Mouse (Mus musculus) embryonic facial prominence, embryonic 10.5 days (tissue): ENCODE measurements around the gene Sp1. TPM values are rescaled to one million over a fixed set of nuclear protein-coding genes. Genes with fewer than 3 reads are reported as not detected.

Experiments used
- DNase-seq: peaks from one replicate; pipeline ENCODE4 v3.0.0-alpha.2; 2017; ENCODE audit warnings: low spot score
- H3K27ac ChIP-seq: fragments of 300-500 bp; sonication (generic); replicated peaks from 2 replicates; pipeline ENCODE4 v1.5.1; 2016; ENCODE audit warnings: mild to moderate bottlenecking
- H3K27me3 ChIP-seq: fragments of 300-500 bp; sonication (generic); replicated peaks from 2 replicates; pipeline ENCODE4 v1.6.1; 2016; ENCODE audit warnings: low read depth, mild to moderate bottlenecking; ENCODE audit not compliant: poor library complexity, severe bottlenecking
- H3K36me3 ChIP-seq: fragments of 300-500 bp; sonication (generic); replicated peaks from 2 replicates; pipeline ENCODE4 v1.6.1; 2016; ENCODE audit warnings: mild to moderate bottlenecking, moderate library complexity
- H3K4me1 ChIP-seq: fragments of 300-500 bp; sonication (generic); 2 replicates; pipeline ENCODE4 v1.6.1; 2016
- H3K4me3 ChIP-seq: fragments of 300-500 bp; sonication (generic); 2 replicates; pipeline ENCODE4 v1.5.1; 2016; ENCODE audit warnings: mild to moderate bottlenecking, moderate library complexity
- H3K9me3 ChIP-seq: fragments of 300-500 bp; sonication (generic); 2 replicates; pipeline ENCODE4 v1.6.1; 2016; ENCODE audit warnings: mild to moderate bottlenecking
- WGBS: fragments of 180-500 bp; shearing (Covaris S2); methylation state at CpG from one replicate; pipeline ENCODE4 v1.1.7; 2016; 5-methylcytosine and 5-hydroxymethylcytosine counted together
- polyA plus RNA-seq: library from polyadenylated mRNA; unstranded; fragments of >200 nt; fragmentation: Nextera tagmentation; extraction: Ambion mirVana; gene quantifications from 2 replicates; pipeline ENCODE4 v1.2.1, GENCODE M21; 2016

The Sp1 gene
- polyA plus RNA-seq, result 9.9 and 10.6 TPM in 2 replicates

DNA sequence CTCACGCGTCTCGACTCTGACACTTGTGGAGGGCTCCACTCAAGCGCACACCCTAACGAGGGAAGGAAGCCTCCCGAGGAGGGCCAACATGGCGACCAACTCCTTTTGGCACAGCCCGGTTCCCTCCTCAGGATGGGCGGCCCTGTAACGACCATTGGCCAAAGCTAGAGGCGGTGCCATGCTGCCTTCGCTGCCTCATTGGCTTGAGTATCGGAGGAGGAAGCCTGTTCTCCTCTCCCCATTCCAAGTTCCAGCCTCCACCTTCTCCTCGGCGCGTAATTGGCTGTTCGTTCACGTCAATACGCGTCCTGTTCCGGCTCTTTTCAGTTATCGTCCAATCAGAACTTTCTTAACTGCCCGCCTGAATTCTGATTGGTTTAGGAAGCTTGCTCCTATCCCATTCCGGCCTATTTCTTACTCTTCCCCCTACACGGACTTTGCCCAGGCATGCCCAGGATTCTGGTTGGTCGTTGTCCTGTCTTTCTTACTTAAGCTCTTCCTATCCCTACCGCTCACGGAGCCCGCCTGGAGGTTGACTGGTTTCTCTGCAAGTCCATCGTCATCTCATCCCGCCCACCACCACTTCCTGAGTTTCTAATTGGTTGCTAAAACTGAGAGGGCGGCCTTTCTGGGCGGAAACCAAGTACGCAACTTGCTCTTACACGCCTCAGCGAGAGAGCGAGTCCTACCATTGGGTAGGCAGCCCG lies at the start of gene Sp1:
Gene Sp1, plus strand, starts transcription at position 655 of the 707 bp plus-strand sequence.
- peaks cover 51% of the 10 kb centered on the region for H3K4me1 ChIP-seq
- DNase-seq, result peak; percentile 96
- under 1% methylated on average over 38 of the region's 38 CpGs for WGBS
- peaks cover 33% of the 10 kb centered on the region for H3K36me3 ChIP-seq
- no peaks in the 10 kb centered on the region for H3K9me3 ChIP-seq
- H3K27me3 ChIP-seq, result no peaks in the 10 kb centered on the region
- H3K27ac ChIP-seq, result peak within 1 kb of the TSS; percentile 99
- peak within 1 kb of the TSS; percentile 86 for H3K4me3 ChIP-seq

DNA sequence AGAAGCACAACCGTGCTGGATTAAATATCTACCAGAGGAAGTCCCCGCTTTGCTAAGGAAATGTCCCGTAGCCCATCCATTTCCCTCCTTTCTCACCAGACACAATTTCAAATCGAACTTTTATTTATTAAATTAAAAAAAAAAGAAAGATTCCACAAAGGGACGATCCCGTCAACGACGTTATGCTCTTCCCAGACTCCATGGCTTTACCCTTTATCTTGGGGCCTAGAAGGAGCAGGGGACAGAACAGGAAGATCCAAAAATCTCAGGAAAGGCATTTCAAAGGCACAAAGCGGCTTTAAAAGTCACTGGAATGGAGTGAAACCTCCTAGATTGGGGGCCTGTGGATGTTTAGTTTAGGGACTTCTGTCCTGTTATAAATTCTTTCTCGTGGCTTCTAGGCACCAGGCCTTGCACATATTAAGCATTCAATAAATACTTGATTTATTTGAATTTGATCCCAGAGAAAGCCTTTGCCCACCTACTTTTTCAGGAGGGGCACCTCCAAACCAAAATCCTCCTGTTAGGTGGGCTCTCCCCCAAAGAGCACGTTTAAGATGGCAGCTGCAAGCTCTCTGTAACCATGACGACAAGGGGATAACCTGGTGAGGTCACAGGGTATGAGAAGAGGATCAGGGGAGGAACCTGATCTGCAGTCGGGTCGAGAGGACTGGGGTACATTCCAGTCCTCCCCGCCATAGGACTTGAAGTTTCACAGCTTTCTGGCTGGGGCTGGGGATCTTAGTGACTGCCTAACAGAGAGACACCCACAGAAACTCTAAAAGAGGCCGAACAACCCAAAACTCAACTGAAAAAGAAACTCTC lies 49.2 kb upstream of the Sp1 start:
- H3K9me3 ChIP-seq, result no peaks in the 10 kb centered on the region
- H3K27me3 ChIP-seq, result peaks cover 46% of the 10 kb centered on the region
- H3K4me1 ChIP-seq, result peaks cover 59% of the 10 kb centered on the region
- peak overlapping the region; percentile 97 for H3K27ac ChIP-seq
- WGBS, result 15% methylated on average over 16 of the region's 16 CpGs
- peak overlapping the region; percentile 67 for H3K4me3 ChIP-seq
- no peaks in the 10 kb centered on the region for H3K36me3 ChIP-seq
- peak; percentile 54 for DNase-seq

DNA sequence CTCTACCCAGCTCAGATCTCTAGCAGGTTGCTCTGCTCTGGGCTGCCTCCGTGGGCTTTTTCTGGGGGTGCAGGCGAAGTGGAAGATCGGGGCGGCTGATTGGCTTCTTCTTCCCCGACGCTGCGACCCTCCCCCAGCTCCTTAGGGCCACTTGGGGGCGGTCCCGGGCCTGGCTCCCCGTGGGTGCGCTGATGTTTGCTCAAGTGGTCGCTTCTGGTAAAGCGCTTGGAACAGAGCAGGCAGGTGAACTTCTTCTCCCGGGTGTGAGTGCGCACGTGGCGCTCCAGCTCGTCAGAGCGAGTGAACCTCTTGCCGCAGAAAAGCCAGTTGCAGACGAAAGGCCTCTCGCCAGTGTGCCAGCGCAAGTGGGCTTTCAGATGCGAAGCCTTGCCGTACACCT lies 47.8 kb upstream of the Sp1 start:
- Histone ChIP-seq H3K36me3 (no peaks in the 10 kb centered on the region), H3K9me3 (no peaks in the 10 kb centered on the region), H3K27ac (peak overlapping the region; percentile 49; the same call in 1 of the 2 replicates), H3K27me3 (peaks cover 58% of the 10 kb centered on the region), H3K4me1 (peaks cover 70% of the 10 kb centered on the region), H3K4me3 (peak overlapping the region; percentile 39)
- 2% methylated on average over 25 of the region's 25 CpGs for whole genome bisulfite sequencing
- peak; percentile 68 for DNase-seq

DNA sequence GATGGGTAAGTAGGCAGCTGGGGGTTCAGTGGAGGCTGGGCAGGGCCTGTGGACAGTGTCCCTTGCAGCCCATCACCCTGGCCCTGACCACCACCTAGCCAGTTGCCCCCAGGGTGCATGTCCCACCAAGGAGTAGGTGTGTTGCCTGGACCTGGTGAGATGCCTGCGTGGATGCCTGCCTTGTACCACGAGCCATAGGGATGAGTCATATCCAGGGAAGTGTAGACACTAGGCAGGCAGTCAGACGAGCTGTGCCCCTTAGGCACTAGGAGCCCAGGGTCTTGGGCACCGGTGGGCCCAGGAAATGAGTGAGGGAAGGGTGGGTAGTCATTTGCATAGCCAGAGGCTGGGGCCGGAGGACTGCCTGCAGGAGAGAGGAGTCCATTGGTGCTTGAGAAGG lies 47.1 kb upstream of the Sp1 start:
- no peak for DNase-seq
- WGBS, result 15% methylated on average over 5 of the region's 5 CpGs
- peaks cover 65% of the 10 kb centered on the region for H3K27me3 ChIP-seq
- H3K9me3 ChIP-seq, result no peaks in the 10 kb centered on the region
- H3K4me1 ChIP-seq, result peaks cover 70% of the 10 kb centered on the region
- H3K4me3 ChIP-seq, result peak overlapping the region; percentile 39; the same call in 1 of the 2 replicates
- peak overlapping the region; percentile 49; the same call in 1 of the 2 replicates for H3K27ac ChIP-seq
- no peaks in the 10 kb centered on the region for H3K36me3 ChIP-seq

DNA sequence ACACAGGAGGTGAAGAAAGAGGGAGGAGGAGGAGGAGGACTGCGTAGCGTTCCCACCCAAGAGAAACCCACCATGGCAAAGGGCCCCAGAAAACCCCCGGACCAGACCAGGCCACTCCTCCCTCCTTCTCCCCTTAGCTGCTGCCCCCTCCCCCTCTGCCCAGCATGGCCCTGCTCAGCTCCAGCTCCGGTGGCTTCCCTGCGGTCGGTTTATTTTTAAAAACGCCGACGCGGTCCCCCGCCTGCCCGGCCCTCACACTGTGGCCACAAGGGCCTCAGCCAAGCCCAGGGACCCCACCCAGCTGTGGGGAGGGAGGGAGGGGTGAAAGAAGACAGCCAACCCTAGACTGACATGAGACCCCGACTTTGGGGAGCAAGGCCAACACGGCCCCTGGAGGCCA lies 43.3 kb upstream of the Sp1 start:
- H3K9me3 ChIP-seq, result no peaks in the 10 kb centered on the region
- DNase-seq, result peak; percentile 56
- peaks cover 61% of the 10 kb centered on the region for H3K4me1 ChIP-seq
- H3K4me3 ChIP-seq, result peak overlapping the region; percentile 43
- peak overlapping the region; percentile 84 for H3K27ac ChIP-seq
- H3K36me3 ChIP-seq, result no peaks in the 10 kb centered on the region
- H3K27me3 ChIP-seq, result peaks cover 85% of the 10 kb centered on the region
- WGBS, result 8% methylated on average over 14 of the region's 14 CpGs

DNA sequence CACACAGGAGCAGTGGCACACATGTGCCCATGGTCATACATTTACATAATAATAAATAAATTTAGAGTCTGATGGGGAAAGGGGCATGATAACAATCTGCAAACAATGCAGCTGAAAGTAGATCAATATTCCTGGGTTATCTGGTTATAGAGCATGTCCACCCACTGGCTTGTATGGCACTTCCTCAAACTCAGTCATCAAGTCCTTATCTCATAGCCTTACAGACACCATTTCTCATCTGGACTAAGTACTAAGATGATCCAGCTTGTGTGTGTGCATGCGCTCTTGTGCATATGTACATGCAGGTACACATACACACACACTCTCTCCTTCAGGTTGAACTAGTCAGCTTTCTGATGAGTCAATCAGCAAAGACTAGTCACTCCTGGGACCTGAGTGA lies 41.3 kb upstream of the Sp1 start:
- Histone ChIP-seq H3K4me1 (peaks cover 40% of the 10 kb centered on the region), H3K9me3 (no peaks in the 10 kb centered on the region), H3K36me3 (no peaks in the 10 kb centered on the region), H3K27ac (no peak overlapping the region), H3K27me3 (peaks cover 73% of the 10 kb centered on the region), H3K4me3 (no peak overlapping the region)
- WGBS, result 89% methylated on average over 1 of the region's 1 CpGs
- DNase-seq, result no peak

DNA sequence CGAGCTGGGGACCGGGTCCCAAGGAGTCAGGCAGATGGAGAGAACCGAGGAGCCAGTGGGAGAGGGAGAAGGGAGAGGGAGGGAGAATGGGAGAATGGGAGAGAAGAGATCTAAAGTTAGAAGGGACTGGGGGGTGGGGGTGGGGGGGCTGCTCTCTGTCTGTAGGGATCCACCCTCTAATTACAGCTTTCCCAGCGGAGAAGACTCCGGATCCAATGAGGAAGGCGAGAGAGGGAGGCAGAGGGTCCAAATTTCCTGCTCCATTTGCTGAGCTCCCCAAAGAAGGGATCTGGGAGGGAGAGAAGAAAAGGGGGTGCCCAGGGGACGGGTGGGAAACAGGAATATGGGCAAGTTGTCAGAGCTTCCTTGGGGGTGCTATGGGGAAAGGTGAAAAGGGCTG lies 39.7 kb upstream of the Sp1 start:
- peak overlapping the region; percentile 74 for H3K27ac ChIP-seq
- DNase-seq, result no peak
- H3K4me3 ChIP-seq, result peak overlapping the region; percentile 54
- H3K27me3 ChIP-seq, result peaks cover 80% of the 10 kb centered on the region
- WGBS, result 2% methylated on average over 7 of the region's 7 CpGs
- H3K36me3 ChIP-seq, result no peaks in the 10 kb centered on the region
- peaks cover 49% of the 10 kb centered on the region for H3K4me1 ChIP-seq
- H3K9me3 ChIP-seq, result no peaks in the 10 kb centered on the region

DNA sequence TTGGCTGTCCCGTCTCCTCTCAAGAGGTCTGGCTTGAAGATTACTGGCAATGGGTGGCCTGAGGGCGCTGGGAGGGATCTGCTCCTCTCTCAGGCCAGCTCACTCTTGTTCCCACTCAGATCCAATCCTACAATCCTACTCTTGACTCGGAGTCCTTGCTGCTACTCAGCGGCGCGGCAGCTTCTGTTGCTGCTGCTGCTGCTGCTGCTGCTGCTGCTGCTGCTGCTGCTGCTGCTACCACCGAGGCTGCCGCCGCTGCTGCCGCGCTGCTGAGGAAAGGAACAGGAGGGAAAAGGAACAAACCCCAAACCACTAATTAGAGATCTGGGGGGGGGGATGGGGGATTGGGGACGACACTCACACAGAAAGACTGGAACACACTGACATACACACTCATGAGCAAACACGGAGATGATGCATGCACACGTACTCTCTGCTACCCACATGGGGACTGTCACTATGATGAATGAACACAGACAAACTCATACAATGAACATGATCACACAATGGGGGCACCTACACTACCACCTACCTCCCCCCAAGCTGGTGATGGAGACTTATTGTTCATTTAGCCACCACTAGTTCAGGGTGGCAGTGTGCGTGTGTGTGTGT lies 39.1 kb upstream of the Sp1 start, which contains the start of gene Sp7:
Gene Sp7, minus strand, starts transcription at position 450 of the 612 bp plus-strand sequence.
- peak; percentile 55 for DNase-seq
- H3K36me3 ChIP-seq, result no peaks in the 10 kb centered on the region
- peak within 1 kb of the TSS; percentile 54 for H3K4me3 ChIP-seq
- 6% methylated on average over 15 of the region's 15 CpGs for WGBS
- H3K27me3 ChIP-seq, result peaks cover 86% of the 10 kb centered on the region
- peak within 1 kb of the TSS; percentile 74 for H3K27ac ChIP-seq
- H3K9me3 ChIP-seq, result no peaks in the 10 kb centered on the region
- peaks cover 52% of the 10 kb centered on the region for H3K4me1 ChIP-seq

DNA sequence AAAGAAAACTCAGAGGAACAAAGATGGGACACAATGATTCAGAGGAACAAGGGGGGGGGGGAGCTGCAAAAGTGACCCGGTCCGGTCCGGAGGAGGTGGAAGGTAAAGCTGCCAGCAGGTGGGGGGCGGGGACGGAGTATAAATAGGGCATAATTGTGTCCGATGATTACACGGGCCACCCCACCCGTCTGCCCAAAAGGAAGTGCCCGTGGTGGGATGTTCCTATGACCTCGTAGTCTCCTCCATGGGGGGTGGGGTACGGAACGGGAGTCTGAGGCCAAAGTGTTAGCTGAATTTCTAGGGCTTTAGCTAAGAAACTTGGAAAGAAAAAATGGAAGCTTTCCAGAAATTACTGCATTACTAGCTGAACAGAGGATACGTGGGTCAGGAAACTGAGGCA lies 36.0 kb upstream of the Sp1 start:
- Histone ChIP-seq H3K4me1 (peaks cover 44% of the 10 kb centered on the region), H3K27ac (peak overlapping the region; percentile 80), H3K27me3 (peaks cover 58% of the 10 kb centered on the region), H3K9me3 (no peaks in the 10 kb centered on the region), H3K4me3 (peak overlapping the region; percentile 42), H3K36me3 (no peaks in the 10 kb centered on the region)
- 8% methylated on average over 13 of the region's 13 CpGs for WGBS
- DNase-seq, result no peak

DNA sequence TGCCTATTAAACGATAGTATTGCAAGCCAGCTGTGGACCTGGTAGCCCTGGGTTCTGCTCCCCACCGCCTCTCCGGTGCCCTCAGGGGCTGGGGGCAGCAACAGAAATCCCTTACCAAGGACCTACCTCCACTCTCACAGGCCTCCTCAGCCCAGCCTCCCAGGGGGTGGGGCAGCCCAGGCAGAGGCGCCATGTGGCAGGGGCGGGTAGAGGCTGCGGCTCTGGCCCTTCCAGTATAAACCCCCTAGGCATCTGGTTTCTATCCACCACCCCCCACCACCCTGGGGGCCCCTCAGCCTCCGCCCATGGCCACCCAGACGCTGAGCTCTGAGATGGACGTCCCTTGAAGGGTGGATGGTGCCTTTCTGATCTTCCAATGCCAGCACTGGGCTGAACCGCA lies 35.2 kb upstream of the Sp1 start:
- peak overlapping the region; percentile 42 for H3K4me3 ChIP-seq
- no peaks in the 10 kb centered on the region for H3K9me3 ChIP-seq
- peak; percentile 82 for DNase-seq
- peaks cover 56% of the 10 kb centered on the region for H3K27me3 ChIP-seq
- no peaks in the 10 kb centered on the region for H3K36me3 ChIP-seq
- 5% methylated on average over 10 of the region's 10 CpGs for WGBS
- peak overlapping the region; percentile 80 for H3K27ac ChIP-seq
- peaks cover 43% of the 10 kb centered on the region for H3K4me1 ChIP-seq

DNA sequence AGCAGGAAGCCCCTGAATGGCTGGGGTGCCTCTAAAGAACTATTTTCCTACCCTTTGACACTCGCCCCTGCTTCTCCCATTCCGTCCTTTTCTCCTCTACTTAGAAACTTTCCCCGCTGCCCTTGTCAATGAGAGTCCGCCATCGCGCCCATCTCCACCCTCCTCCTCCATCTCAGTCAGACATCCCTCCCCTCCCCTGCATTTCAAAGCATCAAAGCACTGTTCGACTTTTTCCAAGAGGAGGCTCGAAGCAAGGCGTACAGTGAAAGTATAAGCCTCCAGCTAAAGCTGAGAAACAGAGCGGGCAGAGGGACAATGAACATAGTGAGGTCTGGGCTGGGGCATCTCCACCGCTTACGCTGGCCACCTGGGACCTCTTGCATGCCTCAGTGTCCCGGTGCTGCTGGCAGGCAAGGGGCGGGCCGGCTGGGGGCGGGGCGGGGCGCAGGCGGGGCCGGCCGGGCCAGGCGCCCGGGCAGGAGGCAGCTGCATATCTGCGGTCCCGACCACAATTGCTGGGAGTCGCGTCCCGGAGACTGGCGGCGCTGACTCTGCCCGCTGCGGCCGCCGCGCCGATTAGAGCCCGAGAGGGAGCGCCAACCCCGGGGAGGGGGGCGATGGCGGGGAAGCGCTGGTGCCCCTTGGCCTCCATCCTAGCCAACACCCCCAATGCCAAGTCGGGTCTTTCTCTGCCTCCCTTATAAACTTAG lies 29.3 kb upstream of the Sp1 start:
- peaks cover 11% of the 10 kb centered on the region for H3K27me3 ChIP-seq
- peak overlapping the region; percentile 92 for H3K27ac ChIP-seq
- WGBS, result under 1% methylated on average over 43 of the region's 43 CpGs
- peak overlapping the region; percentile 78 for H3K4me3 ChIP-seq
- DNase-seq, result peak; percentile 83
- no peaks in the 10 kb centered on the region for H3K9me3 ChIP-seq
- H3K36me3 ChIP-seq, result no peaks in the 10 kb centered on the region
- peaks cover 36% of the 10 kb centered on the region for H3K4me1 ChIP-seq

DNA sequence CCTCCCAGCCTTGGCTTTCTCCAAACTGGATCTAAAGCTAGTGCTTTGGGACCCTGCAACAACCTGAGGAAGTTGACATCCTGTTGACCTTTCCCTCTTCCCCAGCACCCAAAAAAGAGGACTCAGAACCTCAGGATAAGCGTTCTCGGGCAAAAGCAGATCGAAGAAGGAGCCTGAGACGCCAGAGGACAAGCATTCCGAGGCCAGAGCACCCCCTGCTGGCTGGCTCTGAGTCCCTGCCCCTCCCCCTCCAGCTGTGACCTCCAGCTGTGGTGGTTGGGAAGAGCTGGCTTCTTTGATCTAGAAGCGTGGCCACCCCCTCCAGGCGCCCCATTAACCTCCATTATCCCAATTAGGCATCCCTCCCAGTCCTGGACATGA lies 28.8 kb upstream of the Sp1 start:
- peak; percentile 93 for DNase-seq
- Histone ChIP-seq H3K4me3 (peak overlapping the region; percentile 78), H3K9me3 (no peaks in the 10 kb centered on the region), H3K27me3 (peaks cover 6% of the 10 kb centered on the region; the same call in 1 of the 2 replicates), H3K4me1 (peaks cover 39% of the 10 kb centered on the region), H3K36me3 (no peaks in the 10 kb centered on the region), H3K27ac (peak overlapping the region; percentile 92)
- WGBS, result 1% methylated on average over 7 of the region's 7 CpGs
